Mouse (Mus musculus) left cerebral cortex, postnatal 4 days (tissue): Measurements from ENCODE around the gene Ly6g6f. TPM values are rescaled to one million over a fixed set of nuclear protein-coding genes. Genes with fewer than 3 reads are reported as not detected.
"Not testable (repeated sequence)": the region's sequence is repeated elsewhere in the genome, so short reads cannot be mapped to it uniquely, and the experiment has no call there.

Experiments
- DNase-seq: peaks from one replicate; pipeline ENCODE4 v3.0.0-alpha.2; 2022
- intact Hi-C: fragments of 180-260 bp; cut with DNase I; formaldehyde crosslinking; loops from one replicate; pipeline ENCODE4 v1.15.1; 2025
- total RNA-seq, 2 experiments: library from RNA; stranded (reverse); gene quantifications; 2 replicates each; pipeline ENCODE4 v1.2.3; 2021

Gene Ly6g6f
- total RNA-seq, 2 experiments from 2014 or later = not detected

DNA sequence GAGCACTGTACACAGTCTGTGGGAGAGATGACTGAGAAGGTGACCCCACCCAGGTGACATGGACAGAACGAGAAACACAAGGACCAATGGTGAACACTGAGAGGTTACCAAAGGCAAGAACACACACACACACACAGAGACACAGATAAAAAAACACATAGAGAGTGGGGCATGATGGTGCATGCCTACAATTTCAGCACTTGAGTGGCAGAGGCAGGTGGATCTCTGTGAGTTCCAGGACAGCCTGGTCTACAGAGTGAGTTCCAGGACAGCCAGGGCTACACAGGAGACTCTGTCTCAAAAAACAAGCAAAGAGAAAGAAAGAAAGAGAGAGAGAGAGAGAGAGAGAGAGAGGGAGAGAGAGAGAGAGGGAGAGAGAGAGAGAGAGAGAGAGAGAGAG lies 51.7 kb downstream of the Ly6g6f start:
- DNase-seq, intact Hi-C loops: not testable (repeated sequence)

DNA sequence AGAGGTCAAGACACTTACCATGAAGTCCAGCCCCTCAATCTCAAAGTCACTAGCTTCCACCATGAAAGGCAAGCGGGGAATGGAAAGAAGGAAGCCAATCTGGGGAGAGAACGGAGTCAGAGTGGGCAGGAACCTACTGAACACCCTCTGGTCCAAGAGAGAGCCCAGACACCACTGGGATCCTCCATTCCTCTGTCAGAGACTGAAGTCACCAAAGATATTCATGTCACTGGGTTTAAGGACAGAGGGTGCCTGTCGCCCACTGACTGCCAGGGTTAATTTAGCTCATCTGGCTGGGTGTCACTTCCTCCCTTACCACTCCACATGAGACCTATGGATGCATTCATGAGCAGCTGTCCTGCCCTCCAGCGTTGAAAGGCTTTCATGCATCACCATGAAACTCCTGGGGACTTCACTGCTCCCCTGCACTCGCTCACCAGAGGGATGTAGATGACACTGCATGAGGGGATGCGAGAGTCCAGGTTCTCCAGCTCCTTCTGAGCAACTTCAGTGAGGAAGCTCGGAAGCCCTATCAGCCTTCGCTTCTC lies 53.0 kb downstream of the Ly6g6f start:
- no peak for DNase-seq
- intact Hi-C loops = no loop called here

DNA sequence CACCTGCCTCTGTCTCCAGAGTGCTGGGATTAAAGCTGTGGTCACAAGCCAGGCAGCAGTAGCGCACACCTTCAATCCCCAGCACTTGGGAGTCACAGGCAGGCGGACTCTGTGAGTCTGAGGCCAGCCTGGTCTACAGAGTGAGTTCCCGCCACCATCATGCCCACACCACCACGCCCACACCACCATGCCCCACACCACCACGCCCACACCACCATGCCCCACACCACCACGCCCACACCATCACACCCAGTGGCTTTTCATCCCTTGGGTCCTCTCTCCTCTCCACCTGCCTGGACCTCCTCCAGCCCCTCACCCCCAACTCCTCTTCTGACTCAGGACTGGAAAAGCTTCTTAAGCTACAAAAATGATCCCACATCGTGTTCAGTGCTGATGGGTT lies 53.5 kb downstream of the Ly6g6f start:
- intact Hi-C loops = no loop called here
- no peak for DNase-seq

DNA sequence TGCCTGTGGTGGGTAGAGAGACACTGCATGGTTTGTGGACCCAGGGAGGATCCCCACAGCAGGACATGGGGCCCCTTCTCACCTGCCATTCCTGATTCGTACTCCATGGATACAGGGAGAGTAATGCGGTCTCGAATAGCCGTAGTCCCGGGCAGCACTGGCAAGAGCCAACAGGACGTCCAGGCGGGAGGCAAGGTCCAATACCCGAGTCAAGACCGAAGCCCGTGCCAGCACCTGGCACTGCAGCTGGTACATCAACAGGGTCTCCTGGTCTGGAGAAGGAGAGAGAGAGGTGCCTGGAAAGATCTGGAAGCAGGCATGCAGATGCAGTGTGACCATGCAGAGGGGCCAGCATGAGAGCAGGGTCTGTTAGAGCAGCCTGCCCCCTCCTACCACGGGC lies 54.1 kb downstream of the Ly6g6f start:
- DNase-seq = no peak
- intact Hi-C loops = no loop called here

Other genes with a start within 250 kb of the Ly6g6f start
- gene Stk19, start 248.7 kb downstream of the Ly6g6f start, total RNA-seq = 10 to 100 TPM; 47.9 to 48.2 TPM
- 10 to 100 TPM; 33.8 to 38.1 TPM for gene Dxo, start 248.6 kb downstream of the Ly6g6f start, total RNA-seq
- 10 to 100 TPM; 68.5 to 74.7 TPM for gene Skiv2l, start 235.4 kb downstream of the Ly6g6f start, total RNA-seq
- 10 to 100 TPM; 31.7 to 32.8 TPM for gene Nelfe, start 235.2 kb downstream of the Ly6g6f start, total RNA-seq
- gene Cfb, start 223.1 kb downstream of the Ly6g6f start, total RNA-seq = under 1 TPM; 0.28 to 0.66 TPM
- 10 to 100 TPM; 35.4 to 38.3 TPM for gene Zbtb12, start 206.1 kb downstream of the Ly6g6f start, total RNA-seq
- not detected for gene Gm20547, start 203.6 kb downstream of the Ly6g6f start, total RNA-seq
- gene C2, start 187.3 kb downstream of the Ly6g6f start, total RNA-seq = 1 to 10 TPM; 2.1 to 3.2 TPM
- gene Ehmt2, start 187.1 kb downstream of the Ly6g6f start, total RNA-seq = 100 to 1,000 TPM; 232 to 251 TPM
- gene Slc44a4, start 171.1 kb downstream of the Ly6g6f start, total RNA-seq = under 1 TPM in 1 of 2 experiments, not detected in 1; 0.20 TPM
- gene Neu1, start 154.4 kb downstream of the Ly6g6f start, total RNA-seq = 10 to 100 TPM; 18.8 to 19.1 TPM
- 1 to 10 TPM; 1.6 to 2.3 TPM for gene Hspa1b, start 126.4 kb downstream of the Ly6g6f start, total RNA-seq
- not detected for gene Gm20481, start 115.7 kb downstream of the Ly6g6f start, total RNA-seq
- gene Hspa1a, start 113.5 kb downstream of the Ly6g6f start, total RNA-seq = 1 to 10 TPM; 3.1 to 5.2 TPM
- under 1 TPM in 1 of 2 experiments, not detected in 1; 0.22 TPM for gene Hspa1l, start 112.9 kb downstream of the Ly6g6f start, total RNA-seq
- 10 to 100 TPM; 35.9 to 38.5 TPM for gene Lsm2, start 103.7 kb downstream of the Ly6g6f start, total RNA-seq
- 10 to 100 TPM; 91.0 to 94.3 TPM for gene Vars, start 84.6 kb downstream of the Ly6g6f start, total RNA-seq
- under 1 TPM; 0.12 to 0.16 TPM for gene Vwa7, start 69.0 kb downstream of the Ly6g6f start, total RNA-seq
- under 1 TPM; 0.98 to 0.99 TPM for gene Sapcd1, start 57.6 kb downstream of the Ly6g6f start, total RNA-seq
- gene Msh5, start 38.9 kb downstream of the Ly6g6f start, total RNA-seq = 1 to 10 TPM; 2.0 to 3.2 TPM
- gene Clic1, start 35.6 kb downstream of the Ly6g6f start, total RNA-seq = 10 to 100 TPM; 20.2 to 20.3 TPM
- gene Ddah2, start 26.6 kb downstream of the Ly6g6f start, total RNA-seq = 100 to 1,000 TPM; 101 to 115 TPM
- gene Ly6g6c, start 20.2 kb downstream of the Ly6g6f start, total RNA-seq = not detected
- not detected for gene Mpig6b, start 19.4 kb downstream of the Ly6g6f start, total RNA-seq
- 1 to 10 TPM; 2.8 to 3.4 TPM for gene Ly6g6e, start 8.7 kb downstream of the Ly6g6f start, total RNA-seq
- not detected for gene Ly6g6d, start 7.5 kb downstream of the Ly6g6f start, total RNA-seq
- 10 to 100 TPM; 66.7 to 73.6 TPM for gene Abhd16a, start 3.7 kb upstream of the Ly6g6f start, total RNA-seq
- not detected for gene Ly6g5c, start 22.7 kb upstream of the Ly6g6f start, total RNA-seq
- 1 to 10 TPM in 1 of 2 experiments, under 1 TPM in 1; 0.81 to 2.3 TPM for gene Ly6g5b, start 29.8 kb upstream of the Ly6g6f start, total RNA-seq
- gene Gpank1, start 35.8 kb upstream of the Ly6g6f start, total RNA-seq = 10 to 100 TPM; 10.7 to 12.1 TPM
- 100 to 1,000 TPM; 210 to 214 TPM for gene Csnk2b, start 36.4 kb upstream of the Ly6g6f start, total RNA-seq
- 10 to 100 TPM; 19.8 to 20.1 TPM for gene D17H6S53E, start 40.8 kb upstream of the Ly6g6f start, total RNA-seq
- gene Apom, start 46.4 kb upstream of the Ly6g6f start, total RNA-seq = under 1 TPM in 1 of 2 experiments, not detected in 1; 0.52 TPM
- 100 to 1,000 TPM; 395 to 410 TPM for gene Bag6, start 49.6 kb upstream of the Ly6g6f start, total RNA-seq
- 100 to 1,000 TPM; 311 to 315 TPM for gene Prrc2a, start 79.3 kb upstream of the Ly6g6f start, total RNA-seq
- 1 to 10 TPM; 2.5 to 3.6 TPM for gene Aif1, start 90.5 kb upstream of the Ly6g6f start, total RNA-seq
- gene Lst1, start 102.8 kb upstream of the Ly6g6f start, total RNA-seq = 10 to 100 TPM; 12.3 to 17.6 TPM
- gene Ltb, start 108.8 kb upstream of the Ly6g6f start, total RNA-seq = under 1 TPM; 0.77 to 0.88 TPM
- gene Tnf, start 116.4 kb upstream of the Ly6g6f start, total RNA-seq = under 1 TPM in 1 of 2 experiments, not detected in 1; 0.52 TPM
- 1 to 10 TPM in 1 of 2 experiments, under 1 TPM in 1; 0.82 to 1.0 TPM for gene Lta, start 119.7 kb upstream of the Ly6g6f start, total RNA-seq
- gene Gm16181, start 135.2 kb upstream of the Ly6g6f start, total RNA-seq = not detected
- 100 to 1,000 TPM; 122 to 142 TPM for gene Atp6v1g2, start 148.1 kb upstream of the Ly6g6f start, total RNA-seq
- 10 to 100 TPM; 14.7 to 14.8 TPM for gene Nfkbil1, start 150.2 kb upstream of the Ly6g6f start, total RNA-seq
- 100 to 1,000 TPM; 324 to 337 TPM for gene Ddx39b, start 156.1 kb upstream of the Ly6g6f start, total RNA-seq
- 10 to 100 TPM; 19.1 to 22.8 TPM for gene H2-D1, start 177.1 kb upstream of the Ly6g6f start, total RNA-seq
- gene H2-Q1, start 234.8 kb upstream of the Ly6g6f start, total RNA-seq = under 1 TPM; 0.28 to 0.32 TPM